Mouse (Mus musculus): ENCODE results near the gene Adcy6.

Adcy6 gene

DNA sequence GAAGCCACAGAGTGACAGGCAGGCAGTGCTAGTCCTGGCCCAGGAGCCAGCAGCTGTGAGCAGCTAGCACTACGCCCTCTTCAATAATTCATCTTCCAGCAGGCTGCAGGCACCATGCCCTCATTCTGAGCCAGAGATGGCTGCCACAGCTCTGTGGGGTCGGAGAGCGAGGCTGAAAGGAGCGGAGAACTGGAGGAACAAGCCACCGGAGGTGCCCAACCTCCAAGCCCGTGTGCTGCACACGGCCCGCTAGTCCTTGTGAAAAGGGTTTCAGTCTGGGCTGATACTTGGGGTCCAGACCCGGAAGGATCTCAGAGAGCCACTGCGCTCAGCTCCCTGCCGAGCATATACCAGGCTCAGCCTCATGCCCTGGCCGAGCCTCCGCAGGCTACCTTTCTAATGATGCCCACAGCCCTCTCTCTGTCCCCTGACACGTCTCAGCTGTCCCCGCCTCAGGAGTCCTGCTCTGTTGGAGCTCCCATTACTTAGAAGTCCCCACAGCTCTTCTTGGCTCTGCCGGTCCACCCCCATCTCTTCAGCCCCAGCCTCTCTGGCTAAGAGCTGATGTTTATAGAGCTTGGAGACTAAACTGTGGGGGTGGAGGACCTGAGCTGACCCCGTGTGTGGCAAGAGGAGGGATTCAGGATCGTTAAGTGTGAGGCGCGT, 18.8 kb upstream of the Adcy6 start:
- no peak for DNase-seq (ENCODE audit: low spot score in 2 of 2)

DNA sequence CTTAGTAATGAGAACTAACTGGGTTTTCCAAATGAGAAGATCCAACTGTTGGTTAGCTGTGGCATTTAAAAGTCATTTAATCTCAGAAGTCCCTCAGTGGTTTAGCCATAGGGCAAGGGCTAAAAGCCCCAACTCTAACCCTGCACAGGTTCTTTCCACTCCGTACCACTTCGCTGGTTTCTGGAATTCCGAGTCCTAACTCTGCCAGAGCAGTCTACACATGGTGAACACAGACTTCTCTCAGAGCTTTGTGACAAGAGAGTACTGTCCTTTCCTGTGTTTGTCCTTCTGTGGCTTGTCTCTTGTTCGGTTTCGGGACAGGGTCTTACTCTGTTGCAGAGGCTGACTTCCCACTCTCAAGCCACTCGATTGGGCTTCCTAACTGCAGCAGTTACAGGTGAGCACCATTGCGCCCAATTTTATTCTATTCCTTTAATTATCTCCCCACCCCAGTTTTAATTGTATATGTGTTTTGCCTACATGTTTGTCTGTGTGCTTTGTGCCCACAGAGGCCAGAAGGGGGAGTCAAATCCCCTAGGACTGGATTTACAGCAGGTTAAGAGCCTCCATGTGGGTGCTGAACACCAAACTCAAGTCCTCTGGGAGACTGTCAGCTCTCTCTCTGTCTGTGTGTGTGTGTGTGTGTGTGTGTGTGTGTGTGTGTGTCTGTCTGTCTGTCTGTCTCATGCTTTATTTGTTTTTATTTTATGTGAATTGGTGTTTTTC, 16.8 kb upstream of the Adcy6 start:
- DNase-seq (ENCODE audit: low spot score in 2 of 2) = no peak

DNA sequence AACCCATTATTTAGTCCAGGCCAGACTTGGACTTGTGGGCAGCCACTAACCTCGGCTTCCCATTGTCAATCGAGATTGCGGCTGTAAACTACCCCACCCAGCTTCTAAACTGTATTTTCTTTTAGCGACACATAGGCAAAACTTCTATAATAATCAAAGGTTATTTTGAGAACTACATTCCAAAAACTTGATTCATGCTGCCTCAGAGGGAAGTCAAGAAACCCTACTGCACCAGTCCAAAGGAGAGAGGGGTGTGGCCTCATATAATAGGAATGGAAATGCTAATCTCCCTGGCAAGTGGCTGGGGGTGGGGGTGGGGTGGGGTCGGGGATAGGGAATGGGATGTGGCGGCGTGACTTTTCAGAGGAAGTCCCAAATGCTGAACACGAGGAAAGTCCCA, 16.2 kb upstream of the Adcy6 start:
- DNase-seq (ENCODE audit: low spot score in 2 of 2) = no peak

DNA sequence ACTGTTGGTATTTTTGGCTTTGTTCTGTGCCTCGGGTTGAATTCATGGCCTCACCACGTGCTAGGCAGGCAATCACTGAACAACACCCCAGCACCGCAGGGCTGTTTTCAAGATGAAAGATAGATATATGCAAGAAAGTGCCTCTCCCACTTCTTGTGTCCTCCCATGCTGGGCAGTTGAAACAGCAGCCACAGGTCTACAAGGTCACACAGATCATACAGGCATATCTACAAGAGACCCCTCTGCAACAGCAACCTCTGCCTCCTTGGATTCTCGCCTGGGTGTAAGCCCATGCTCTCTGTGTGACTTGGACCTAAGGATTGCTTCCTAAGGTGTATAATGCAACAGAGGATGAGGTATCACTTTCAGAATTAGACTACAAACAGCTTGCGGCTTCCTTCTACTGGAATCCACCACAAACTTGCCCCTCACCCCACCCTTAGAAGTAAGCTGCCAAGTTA, 13.5 kb upstream of the Adcy6 start:
- no peak for DNase-seq (ENCODE audit: low spot score in 2 of 2)

DNA sequence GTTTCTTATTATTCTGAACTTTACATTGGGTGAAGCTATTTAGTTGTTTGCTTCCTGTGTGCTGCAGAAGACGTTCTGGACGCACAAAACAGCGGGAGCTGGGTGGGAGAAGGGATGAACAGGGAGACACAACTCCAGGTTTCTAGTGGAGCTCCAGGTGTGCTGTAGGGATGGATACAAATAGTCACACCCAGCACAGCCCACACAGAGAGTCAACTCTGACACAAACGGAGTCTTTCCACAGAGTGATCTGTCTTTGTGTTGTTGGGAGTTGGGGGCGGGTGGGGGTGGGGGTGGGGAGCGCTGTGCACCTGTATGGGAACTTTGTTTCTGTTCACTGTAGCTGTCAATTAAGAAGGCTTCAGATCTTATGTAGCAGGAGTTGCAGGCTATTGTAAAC, 12.8 kb upstream of the Adcy6 start:
- no peak for DNase-seq (ENCODE audit: low spot score in 2 of 2)

DNA sequence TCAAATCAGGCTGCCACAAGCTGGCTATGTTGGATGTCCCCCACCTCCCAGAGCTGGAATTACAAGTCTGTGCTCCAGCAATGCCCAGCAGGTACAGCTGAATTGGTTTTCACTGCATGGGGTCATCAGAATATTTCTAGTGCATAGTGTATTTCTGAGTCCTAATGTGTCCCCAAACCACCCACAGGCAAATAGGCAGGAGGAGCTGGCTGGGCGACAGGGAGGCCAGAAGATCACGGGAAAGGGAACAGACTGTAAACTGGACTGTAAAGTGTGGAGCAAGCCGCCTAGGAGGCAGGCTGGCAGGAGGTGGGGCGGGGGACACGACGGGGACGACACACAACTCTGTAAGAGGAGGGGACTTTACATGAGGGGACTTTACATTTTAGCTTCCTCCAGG, 12.3 kb upstream of the Adcy6 start:
- DNase-seq (ENCODE audit: low spot score in 2 of 2) = no peak

DNA sequence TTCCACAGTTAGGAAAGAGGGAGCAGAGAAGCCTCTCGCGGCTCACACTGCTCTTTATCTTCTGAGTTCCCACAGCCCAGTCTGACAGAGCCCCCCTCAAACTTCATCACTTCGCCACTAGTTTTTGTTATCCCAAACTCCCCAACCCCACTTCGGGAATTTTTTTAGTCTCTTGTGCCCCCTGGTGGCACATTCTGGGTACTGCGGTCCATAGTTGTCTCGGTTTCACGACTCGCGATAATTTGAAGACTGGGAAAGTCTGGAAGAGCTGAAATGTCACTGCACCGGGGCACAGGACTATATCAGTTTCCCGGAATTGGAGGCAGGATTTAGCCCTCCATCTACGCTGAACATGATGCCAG, 7.3 kb upstream of the Adcy6 start:
- DNase-seq (ENCODE audit: low spot score in 2 of 2) = peak; percentile 66 to 88

DNA sequence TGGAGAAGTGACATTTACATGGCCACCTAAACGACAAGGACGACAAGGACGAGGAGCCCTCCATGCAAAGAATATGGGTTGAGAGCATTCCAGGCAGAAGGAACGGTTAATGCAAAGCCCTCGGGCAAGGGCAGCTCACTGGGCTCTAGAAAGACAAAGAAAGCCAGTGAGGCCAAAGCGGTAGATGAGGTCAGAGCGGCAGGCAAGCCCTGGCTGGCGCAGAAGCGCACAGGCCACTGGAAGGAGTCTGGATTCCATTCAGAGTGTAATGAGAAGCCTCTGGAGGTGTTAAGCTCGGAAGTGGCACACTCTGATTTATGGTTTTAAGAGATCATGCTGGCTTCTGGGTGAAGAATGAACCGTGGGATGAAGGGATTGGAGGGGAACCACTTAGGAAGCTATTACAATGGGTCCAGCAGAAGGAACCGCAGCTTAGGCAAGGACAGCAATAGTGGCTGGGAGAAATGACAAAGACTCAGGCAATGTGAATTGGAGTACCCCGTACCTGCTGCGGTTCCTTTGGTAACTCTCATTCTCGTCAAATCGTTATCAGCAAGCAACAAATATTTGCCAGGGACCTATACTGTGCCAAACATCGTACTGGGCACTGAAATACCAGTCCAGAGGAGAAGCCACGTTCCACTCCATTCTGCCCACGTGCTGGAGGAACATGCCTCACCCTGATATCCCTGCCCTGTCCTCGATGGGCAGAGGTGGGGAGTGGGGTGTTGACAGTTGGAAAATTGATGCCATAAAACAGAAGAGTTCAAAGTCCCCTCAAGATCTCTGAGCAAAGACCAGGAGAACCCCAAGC, 6.7 kb upstream of the Adcy6 start:
- DNase-seq (ENCODE audit: low spot score in 2 of 2) = no peak

DNA sequence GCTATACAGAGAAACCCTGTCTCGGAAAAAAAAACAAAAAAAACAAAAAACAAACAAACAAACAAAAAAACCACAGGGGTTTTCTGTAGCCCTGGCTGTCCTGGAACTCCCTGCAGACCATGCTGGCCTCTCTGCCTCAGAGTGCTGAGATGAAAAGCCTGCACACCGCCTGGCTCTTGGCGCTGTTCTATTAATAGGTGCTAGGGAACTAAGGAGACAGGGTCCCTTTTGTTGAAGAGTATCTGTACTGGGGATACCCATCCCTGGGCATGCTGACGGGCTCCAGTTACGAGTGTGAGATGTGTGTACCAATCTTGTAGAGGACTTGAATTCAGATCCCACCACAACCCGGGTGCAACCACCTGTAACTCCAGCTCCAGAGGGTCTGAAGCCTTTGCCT, 5.9 kb upstream of the Adcy6 start:
- DNase-seq (ENCODE audit: low spot score in 2 of 2) = no peak

DNA sequence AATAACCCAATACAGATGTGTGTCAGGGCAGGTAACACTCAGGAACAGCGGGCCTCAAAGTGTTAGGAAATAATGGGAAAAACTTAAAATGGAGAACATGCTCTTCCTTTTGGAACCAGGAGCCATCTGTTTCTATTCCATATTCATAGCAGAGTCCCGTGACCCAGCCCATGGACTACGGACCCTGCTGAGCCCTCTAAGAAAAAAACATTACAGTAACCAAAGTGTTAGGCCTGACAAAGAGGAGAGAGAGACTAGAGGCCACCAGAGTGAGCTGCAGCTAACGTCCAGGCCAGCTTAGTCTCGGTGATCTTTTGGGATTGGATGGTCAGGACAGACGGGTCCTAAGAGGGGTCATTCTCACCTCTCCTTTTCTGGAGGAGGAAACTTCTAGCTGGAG, 5.1 kb upstream of the Adcy6 start:
- DNase-seq (ENCODE audit: low spot score in 2 of 2) = no peak

DNA sequence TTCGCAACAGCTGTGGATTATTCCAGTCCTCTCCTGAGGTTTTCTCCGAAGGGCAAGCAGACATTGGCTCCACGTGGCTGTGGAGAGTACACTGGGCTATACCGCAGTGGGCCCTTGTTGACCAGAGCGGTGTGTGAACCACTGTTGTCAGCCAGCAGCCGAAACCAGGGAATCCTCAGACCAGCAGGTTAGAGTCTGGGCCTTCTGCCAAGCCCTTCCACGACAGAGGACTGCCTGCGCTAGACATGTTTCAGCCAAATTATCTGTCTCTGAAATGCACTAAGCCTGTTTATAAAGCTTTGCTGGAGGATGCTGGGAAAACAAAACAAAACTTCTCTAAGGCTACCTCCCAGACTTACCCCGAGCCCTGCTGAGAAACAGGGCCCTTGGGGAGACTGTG, 4.7 kb upstream of the Adcy6 start:
- peak in 1 of 2 experiments; percentile 61 for DNase-seq (ENCODE audit: low spot score in 2 of 2)

DNA sequence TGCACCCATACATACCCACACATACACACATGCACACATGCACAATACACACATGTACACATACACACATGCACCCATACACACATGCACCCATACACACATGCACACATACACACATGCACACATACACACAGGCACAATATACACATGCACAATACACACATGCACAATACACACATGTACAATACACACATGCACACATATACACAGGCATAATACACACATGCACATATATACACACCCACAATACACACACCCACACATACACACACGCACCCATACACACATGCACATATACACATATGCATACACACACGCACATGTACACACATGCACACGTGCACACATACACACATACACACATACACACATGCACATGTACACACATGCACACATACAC, 2.4 kb upstream of the Adcy6 start:
- no peak for DNase-seq (ENCODE audit: low spot score in 2 of 2)

DNA sequence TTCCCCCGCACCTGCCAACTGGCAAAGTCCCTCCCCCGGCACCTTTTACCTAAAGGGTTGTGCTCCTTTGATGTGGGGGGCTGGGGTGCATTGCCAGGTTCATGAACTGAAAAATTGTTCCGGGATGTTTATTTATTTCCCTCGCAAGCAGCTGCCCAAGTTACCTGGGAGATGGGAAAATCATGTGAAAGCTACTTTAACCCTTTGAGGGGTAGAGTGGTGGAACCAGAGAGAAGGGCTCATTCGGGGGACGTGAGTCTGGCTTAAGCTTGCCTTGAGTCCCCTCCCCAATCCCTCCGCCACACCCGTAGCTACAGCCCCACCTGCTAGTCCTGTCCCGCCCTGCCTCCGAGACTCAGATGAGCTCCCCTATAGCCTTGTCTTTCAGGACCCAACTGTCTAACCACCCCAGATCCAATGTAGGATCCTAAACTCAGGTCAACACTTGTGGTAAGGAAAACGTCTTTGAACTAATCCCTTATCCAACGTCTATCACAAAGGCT, 306 bp upstream of the Adcy6 start:
- DNase-seq (ENCODE audit: low spot score in 2 of 2) = no peak

DNA sequence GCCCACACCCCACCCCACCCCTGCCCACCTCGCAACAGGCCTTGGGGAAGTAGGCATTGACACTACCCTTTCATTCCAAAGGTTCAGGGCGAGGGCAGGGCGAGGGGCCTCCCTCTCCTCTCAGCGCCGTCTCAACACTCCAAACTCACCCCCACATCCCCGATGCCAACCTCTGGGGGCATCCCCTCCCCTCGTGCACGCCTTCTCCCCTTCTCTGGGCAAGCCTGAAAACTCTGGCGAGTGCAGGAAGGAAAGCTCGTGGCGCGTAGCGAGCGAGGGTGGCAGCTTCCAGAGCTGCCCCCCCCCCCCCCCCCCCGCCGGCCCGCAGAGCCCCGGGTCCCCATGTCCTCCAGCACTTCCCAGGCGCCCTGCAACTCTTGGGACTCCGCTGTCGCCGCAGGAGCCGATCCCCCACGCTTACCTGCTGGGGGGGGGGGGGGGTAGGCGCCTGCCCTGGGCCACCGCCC, 1.1 kb downstream of the Adcy6 start:
- peak in 1 of 2 experiments; percentile 69 for DNase-seq (ENCODE audit: low spot score in 2 of 2)

DNA sequence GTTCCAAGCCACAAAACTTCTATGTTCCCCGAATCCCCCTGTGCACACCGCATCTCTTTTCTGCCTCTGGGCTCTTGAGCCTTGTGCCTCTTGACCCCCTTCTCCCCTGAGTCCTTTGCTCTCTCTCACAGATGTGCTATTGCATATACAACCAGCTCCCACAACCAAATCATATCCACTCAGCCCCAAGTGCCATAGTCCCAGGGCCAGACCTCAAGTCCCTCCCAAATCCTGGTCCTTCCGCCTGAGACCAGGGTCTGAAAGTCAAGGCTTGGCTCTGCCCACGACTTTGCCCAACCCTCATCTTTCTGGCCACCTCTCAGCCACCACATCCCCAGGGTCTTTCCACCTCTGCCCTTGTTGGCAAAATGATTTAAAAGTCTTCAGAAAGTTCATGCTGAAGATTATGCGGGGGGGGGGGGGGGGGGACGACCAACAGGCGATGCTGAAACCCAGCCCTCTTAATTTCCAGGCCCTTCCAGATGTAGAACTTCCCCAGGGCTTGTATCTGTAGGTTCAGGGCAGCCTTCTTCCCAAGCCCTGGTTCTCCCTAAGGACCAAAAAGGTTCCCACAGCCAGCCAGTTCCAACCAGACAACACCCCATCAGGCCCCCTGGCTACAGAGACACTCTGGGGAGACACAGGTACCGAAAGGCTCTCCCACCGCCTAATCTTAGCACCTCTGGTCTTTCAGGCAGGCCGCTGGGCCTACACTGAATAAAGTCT, 1.7 kb downstream of the Adcy6 start:
- peak in 1 of 2 experiments; percentile 63 for DNase-seq (ENCODE audit: low spot score in 2 of 2)

DNA sequence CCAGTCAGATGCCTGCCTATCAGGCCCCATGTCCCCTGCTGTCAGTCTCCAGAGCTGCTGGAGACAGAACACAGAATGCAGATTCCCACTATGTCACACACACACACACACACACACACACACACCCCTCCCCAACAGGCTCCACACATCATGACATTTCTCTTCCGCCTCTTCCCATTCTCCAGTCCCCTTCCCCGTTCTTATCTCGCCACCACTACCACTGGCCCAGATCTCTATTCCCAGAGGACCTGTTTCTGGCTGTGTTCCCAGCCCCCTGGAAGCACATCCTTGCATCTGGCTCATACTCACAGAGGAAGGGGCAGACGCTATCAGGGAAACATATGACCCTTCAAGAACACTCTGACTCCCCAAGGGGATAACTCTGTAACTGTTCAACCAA, 2.3 kb downstream of the Adcy6 start:
- no peak for DNase-seq (ENCODE audit: low spot score in 2 of 2)

DNA sequence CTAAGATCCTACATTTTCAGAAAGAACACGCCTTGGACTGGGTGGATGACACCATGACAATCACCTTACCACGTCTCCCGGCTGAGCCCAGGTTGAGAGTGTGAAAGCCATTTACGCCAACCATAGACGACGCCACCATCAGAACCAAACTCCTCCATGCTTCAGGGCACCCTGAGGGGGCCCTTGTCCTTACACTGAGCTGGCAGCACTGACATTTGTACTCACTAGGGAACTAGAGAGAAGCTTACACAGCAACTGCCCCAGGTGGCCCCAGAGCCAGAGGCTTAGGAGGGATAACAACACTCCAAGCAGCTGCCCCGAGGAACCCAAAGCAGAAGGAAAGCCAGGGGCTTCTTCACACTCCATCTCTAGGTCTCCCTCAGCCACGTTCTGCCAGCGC, 3.1 kb downstream of the Adcy6 start:
- DNase-seq (ENCODE audit: low spot score in 2 of 2) = no peak

DNA sequence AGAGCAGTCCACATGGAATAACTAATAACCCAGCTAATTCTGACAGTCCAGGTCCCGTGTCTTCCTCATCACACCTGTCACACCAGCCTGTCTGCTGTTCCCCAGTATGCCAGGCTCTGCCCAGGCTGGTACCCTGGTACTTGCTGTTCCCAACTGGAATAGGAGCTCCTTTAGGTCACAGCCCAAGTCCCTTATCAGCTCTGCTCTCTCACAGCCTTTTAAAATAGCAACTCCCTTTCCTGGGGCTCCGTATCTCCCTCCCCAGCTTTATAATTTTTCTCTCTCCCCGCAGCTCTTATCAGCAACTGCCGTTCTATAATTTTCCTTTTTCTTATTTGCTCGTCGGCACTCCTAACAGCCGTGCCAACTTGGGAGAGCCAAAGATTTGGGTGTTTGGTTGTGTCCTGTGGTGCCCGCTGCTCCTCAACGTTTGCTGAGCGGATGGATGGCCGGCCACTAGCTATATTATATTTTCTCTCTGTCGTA, 3.8 kb downstream of the Adcy6 start:
- DNase-seq (ENCODE audit: low spot score in 2 of 2) = peak; percentile 43 to 70

DNA sequence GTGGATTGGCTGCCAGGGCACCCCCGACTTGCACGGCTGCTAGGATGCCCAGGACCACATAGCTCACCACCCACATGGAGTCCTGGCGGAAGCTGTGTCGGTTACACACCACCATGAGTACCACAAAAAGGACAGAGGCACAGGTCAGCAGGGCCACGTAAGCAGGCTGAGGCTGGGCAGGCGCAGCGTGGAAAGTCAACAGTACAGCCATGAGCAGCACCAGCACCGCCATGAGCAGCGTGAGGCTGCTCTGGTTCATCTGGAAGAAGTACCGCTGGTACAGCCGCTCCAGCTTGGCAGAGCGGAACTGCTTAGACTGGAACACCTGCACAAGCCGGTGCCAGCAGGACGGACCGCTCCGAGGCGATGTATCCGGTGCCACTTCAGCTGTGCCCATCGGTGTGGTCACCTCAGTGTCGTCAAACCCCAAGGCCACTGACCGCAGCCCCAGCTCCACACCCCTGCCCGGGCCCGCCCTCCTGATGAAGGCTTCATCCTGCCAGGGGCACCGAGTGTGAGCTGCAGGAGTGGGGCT, 5.8 kb downstream of the Adcy6 start:
- DNase-seq (ENCODE audit: low spot score in 2 of 2) = no peak

DNA sequence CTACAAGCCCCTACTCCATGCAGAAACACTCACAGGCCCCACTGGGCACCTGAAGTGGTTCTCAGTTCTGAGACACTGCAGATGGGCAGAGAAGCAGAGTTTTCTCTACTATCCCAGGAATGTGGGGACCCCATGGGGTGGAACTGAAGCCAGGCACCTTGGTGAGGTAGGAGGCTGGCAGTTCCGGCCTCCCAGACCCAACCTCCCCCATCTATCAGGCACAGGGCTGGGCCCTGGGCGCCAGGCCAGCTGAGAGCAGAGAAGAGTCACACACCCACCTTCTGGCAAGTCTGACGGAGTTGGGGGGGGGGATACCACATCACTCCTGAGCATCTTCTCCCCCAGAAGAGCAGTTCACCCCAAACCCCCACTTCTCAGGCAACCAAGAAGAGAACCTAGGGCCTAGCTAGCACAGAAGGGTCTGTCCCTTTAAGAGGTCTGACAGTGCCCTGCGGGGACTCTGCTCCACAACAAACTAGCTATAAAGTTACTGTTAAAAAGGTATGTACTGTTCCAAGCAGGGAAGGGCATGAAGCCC, 6.9 kb downstream of the Adcy6 start:
- DNase-seq (ENCODE audit: low spot score in 2 of 2) = peak; percentile 48 to 70

Measured in spleen, postnatal 4 days (tissue).